Mouse (Mus musculus) left cerebral cortex, adult 11 months (tissue): ENCODE measurements around the gene Cacnb1.
A peak's percentile ranks its signal among the peaks of the same experiment; 100 is the strongest.

ENCODE experiments used
- DNase-seq: peaks from one replicate; pipeline ENCODE4 v3.0.0; 2022; ENCODE audit warnings: low spot score

The Cacnb1 gene

GRCm38 (mm10) chr11:98040975-98041374 is 18.1 kb upstream of the Cacnb1 start:
- no peak for DNase-seq

DNA sequence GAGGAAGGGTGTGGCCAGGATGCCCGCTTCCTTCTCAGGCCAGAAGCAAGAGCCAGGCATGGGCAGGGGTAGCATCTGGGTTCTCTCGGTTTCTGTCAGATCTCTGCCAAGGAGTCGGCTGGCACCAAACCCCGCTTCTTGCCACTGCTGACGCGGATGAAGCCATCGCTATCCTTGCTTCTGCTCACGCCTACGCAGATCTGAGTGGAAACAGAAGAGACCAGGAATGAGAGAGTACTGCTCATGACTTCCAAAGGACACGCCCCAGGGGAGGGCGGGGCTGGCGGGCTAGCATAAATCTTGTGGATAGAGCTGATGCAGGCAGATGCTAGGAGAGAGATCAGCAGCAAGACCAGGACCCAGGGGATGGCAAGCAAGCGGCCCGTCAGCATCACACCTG is 15.0 kb upstream of the Cacnb1 start:
- DNase-seq, result no peak

DNA sequence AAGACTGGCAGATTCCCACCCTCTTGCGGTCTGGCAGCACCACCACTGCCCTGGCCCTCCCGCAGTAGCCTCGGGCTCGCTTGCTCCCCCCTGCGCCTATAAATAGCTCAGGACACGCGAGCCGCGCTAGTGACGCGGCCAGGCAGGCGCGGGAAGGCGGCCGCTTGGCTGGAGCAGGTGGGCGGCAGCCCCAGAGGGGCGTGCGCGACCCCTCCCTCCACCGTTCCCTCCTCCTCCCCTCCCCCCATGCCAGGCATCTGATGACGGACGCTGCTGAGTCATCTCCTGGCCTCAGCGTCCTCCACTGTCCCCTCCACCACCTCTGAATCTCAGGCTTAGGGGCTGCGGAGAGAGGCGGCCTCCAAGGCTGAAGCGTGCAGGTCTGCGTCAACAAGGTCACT is 13.1 kb upstream of the Cacnb1 start:
- no peak for DNase-seq

GRCm38 (mm10) chr11:98034840-98035239 is 12.0 kb upstream of the Cacnb1 start:
- no peak for DNase-seq

- no peak for DNase-seq
Measured at GRCm38 (mm10) chr11:98034061-98034460, 11.2 kb upstream of the Cacnb1 start.

GRCm38 (mm10) chr11:98031443-98031770 is 8.6 kb upstream of the Cacnb1 start:
- no peak for DNase-seq

DNA sequence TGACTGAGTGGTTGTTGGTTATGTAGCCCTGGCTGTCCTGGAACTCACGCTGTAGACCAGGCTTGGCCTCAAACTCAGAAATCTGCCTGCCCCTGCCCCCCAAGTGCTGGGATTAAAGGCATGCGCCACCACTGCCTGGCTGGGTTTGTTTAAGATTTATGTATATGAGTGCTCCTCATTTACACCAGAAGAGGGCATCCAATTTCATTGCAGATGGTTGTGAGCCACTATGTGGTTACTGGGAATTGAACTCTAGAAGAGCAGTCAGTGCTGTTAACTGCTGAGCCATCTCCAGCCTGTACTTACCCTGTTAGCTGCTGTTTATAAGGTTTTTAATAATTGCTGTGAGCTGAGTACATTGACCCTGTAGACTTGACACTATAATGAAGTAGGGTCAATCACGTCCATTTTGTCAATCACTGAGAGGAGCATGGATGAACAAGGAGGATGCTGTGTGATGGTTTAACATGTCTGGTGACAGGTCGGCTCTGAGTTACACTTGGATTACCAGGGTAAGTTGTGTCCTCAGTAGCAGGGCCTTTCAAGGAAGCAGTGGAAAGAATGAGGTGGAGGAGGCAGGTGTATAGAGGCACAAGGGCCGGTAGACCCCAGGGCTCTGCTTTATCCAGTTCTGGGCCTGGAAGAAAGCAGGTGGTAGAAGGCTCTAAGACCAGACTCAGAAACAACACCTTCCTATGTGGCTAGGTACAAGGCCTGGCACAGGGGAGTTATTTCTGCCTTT is 8.0 kb upstream of the Cacnb1 start:
- DNase-seq, result no peak

DNA sequence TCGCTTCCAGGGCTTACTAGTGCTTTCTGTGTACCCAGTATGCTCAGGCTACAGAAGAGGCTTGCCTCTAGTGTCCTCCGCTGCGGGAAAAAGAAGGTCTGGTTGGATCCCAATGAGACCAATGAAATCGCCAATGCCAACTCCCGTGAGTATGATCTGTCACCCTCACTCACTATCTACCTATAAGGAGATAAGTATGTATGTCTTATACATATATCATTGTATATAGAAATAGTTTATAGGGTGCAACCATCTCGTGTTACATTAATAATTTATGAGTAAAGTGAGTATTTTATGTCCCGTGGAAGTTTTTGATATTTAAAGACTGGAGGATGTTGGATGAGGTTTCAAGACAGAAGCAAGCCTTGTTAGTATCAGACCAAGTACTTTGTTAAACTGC is 5.0 kb upstream of the Cacnb1 start:
- DNase-seq, result no peak

DNA sequence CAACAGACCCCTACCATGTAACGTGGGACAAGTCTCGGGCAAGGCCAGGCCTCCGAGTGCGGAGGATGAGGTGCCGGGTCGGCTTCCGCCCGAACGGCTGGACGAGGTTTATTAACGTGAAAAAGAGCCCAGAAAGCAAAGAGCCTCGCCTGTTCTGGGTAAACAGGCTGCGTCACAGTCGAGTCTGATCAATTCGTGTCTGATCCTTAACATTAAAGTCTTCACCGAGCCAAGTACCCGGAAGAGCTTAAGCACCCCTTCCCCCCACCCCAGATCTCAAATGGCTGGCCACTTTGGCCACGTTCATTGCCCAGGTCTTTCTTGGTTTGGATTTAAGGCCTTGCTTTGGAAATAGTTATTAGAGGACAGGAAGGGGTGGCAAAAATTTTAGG is 4.5 kb upstream of the Cacnb1 start:
- DNase-seq, result no peak

- DNase-seq, result peak; percentile 88
Measured at GRCm38 (mm10) chr11:98026570-98027296, 3.9 kb upstream of the Cacnb1 start, which contains the start of gene Rpl19. Gene Rpl19, plus strand, starts transcription at chr11:98026710.

- DNase-seq, result no peak
Measured at GRCm38 (mm10) chr11:98026248-98026569, 3.4 kb upstream of the Cacnb1 start.

DNA sequence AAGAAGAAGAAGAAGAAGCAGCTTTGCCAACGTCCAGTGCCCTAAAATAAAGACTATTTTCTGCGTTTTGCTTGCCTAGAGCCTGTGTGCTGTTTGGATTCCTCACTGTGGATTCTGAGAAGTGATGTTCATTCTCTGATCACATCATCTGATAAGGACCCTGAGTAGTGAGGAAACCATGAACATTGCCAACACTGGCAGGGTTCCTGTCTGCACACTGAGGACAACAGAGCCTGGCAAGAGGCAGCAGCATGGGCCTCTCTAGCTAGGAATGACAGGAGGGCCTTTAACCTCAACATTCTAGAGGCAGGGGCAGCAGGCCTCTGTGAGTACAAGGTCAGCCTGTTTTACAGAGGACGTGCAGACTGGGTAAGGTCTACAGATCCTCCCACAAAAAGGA is 1.7 kb upstream of the Cacnb1 start:
- DNase-seq, result no peak

DNA sequence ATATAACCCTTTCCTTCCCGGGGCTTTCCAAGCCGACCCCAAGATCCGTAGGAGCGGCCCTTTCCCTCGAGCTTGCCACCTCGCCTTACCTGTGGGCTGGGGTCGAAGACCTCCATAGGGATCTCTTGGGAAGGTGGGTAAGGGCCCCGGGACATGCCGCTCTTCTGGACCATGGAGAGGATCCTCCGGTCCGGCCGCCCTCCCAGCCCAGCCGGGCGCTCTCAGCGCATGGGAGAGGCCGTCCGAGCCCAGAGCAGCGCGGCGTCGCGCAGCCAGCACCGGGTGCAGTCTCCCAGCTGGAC is 630 bp downstream of the Cacnb1 start:
- no peak for DNase-seq

DNA sequence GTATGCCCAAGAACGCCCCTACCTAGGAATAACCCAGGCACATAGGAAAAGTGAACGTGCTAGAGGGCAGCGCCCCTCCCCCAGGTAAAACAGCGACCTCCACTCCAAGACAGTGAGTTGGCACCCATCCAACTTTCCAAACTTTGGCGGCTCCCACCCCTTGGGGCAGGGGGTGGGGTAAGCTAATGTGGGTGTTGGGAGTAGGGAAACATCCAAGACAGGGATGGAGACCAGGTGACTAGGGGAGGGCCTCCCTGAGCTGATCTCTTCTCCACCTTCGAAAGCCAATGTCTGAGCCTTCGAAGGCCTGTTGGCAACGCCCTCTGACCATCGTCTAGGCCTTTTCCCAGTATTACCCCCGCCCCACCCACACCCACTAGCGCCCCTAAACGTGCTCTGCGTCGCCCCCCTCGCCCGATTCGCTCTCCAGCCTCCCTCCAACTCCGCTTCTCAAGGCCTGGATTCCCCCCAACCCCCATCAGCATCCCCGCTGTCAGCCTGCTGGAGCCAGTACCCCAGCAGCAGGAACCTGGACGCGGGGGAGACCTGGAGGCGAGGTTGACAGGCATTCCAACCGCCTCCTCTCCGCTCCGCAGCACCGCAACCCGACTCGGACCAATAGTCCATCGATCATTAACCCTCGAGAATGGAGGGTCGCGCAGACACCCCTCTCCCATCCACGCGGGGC is 1.1 kb downstream of the Cacnb1 start:
- DNase-seq, result no peak

GRCm38 (mm10) chr11:98021118-98021517 is 1.7 kb downstream of the Cacnb1 start:
- DNase-seq, result no peak

DNA sequence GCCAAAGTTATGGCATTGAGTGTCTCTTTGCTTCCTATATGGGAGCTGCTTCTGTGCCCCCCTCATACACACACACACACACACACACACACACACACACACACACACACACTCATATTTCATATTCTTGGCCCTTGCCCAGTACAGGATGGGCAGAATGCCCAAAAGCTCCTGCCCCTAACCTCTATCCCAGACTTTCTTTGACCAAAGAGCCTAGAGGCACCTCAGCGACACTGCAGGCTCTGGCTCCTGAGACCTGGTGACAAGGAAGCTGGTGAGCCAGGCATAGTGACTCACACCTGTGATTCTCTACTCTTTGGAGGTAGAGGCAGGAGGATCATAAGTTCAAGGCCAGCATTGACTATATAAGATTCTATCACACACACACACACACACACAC is 2.1 kb downstream of the Cacnb1 start:
- no peak for DNase-seq

DNA sequence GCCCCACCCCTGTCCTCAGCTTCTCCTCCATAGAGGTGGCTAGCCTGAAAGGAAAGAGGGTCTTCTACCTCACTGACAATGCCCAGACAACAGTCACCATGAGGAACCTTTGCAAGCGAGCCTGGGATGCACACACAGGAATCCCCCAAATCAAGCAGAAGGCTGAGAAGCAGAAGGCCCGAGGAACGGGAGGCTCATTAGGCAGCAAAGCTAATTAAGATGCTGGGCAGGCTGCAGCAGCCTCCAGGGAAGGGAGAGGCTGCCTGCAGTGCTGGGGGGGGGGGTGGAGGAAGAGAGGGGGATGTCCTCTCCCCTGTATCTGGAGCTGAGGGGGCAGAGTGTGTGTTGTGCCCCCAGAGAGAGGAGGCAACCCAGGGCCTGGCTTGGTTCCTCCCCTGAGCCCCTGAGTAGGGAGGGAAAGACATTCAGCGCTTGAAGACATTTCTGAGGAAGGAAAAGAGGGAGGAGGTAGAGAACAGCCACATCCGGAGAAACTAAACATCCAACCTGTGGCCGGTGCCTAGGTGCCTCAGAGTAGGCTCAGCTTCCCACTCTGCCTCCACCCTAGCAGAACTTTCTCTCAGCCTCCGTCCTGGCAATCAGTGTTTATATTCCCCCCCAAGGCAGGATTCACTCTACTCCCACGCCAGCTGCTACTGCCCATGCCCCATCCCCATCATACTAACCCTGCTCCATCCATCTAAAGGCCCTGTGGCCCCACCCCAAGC is 2.8 kb downstream of the Cacnb1 start:
- no peak for DNase-seq

GRCm38 (mm10) chr11:98018858-98019641 is 3.8 kb downstream of the Cacnb1 start:
- peak; percentile 76 for DNase-seq

- no peak for DNase-seq
Measured at GRCm38 (mm10) chr11:98018222-98018621, 4.6 kb downstream of the Cacnb1 start.

DNA sequence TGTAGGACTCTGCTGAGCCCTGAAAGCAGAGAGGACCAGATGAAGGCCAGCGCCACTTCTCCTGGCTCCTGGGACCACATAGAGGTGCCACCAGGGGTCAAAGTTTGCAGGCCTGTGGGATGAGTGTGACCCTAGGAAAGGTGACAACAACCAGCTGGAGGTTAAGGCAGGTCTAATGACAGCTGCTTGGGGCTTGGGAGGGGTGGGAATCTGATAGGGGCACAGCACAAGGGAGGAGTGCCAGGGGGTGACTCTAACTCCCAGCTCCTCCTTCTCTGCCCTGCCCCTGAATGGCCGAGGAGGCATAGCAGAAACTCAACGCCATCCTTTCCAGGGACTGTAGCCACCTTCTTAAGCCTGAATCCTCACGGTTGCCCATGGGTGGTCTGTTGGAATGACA is 6.0 kb downstream of the Cacnb1 start:
- no peak for DNase-seq

- DNase-seq, result no peak
Measured at GRCm38 (mm10) chr11:98016177-98016576, 6.7 kb downstream of the Cacnb1 start.

GRCm38 (mm10) chr11:98012831-98013230 is 10.0 kb downstream of the Cacnb1 start:
- DNase-seq, result no peak
